Mouse (Mus musculus): ENCODE results near the gene Ier3. TPM values are rescaled to one million over a fixed set of nuclear protein-coding genes. Genes with fewer than 3 reads are reported as not detected.
"Not testable (repeated sequence)": the region's sequence is repeated elsewhere in the genome, so short reads cannot be mapped to it uniquely, and the experiment has no call there.

Gene Ier3
- polyA plus RNA-seq, 1 experiment from 2014 or later = 13.9 TPM

GRCm38 (mm10) chr17:35832400-35833238 is 11.1 kb downstream of the Ier3 start:
- Histone ChIP-seq H3K36me3 (peaks cover 33% of the 10 kb centered on the region), H3K4me3 (replicated peaks) (no peak overlapping the region), H3K4me1 (replicated peaks) (peaks cover 27% of the 10 kb centered on the region), H3K9ac (no peak overlapping the region), H3K27me3 (replicated peaks) (no peaks in the 10 kb centered on the region), H3K9me3 (no peaks in the 10 kb centered on the region), H3K27ac (no peak overlapping the region), H3K4me2 (replicated peaks) (no peak overlapping the region)
- 55% methylated on average over 8 of the region's 8 CpGs for WGBS
- no peak for ATAC-seq

GRCm38 (mm10) chr17:35833239-35833751 is 11.8 kb downstream of the Ier3 start:
- Histone ChIP-seq H3K4me1 (replicated peaks) (peaks cover 27% of the 10 kb centered on the region), H3K4me2 (replicated peaks) (no peak overlapping the region), H3K4me3 (replicated peaks) (no peak overlapping the region), H3K27me3 (replicated peaks) (no peaks in the 10 kb centered on the region), H3K27ac (no peak overlapping the region), H3K36me3 (peaks cover 30% of the 10 kb centered on the region), H3K9me3 (no peaks in the 10 kb centered on the region), H3K9ac (no peak overlapping the region)
- 23% methylated on average over 5 of the region's 5 CpGs for WGBS
- ATAC-seq = no peak

DNA sequence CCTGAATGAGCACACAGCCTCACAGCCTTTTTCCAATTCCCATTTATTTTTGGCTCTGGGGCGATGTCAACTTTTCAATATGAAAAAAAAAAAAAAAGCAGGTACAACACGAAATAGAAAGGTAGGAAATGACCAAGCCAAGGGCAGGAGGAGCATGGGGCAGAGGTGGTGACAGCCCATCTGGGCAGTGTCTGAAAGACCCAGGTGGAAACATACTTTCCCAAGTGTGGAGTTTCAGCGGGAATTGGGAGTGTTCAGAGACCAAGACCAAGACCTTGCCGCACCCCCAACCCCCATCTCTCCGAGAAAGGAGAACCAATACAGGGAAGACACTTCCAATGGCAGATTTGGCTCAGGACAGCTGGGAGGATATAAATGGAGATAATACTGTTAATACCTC is 12.4 kb downstream of the Ier3 start:
- H3K27me3 ChIP-seq (replicated peaks) = no peaks in the 10 kb centered on the region
- H3K9me3 ChIP-seq = no peaks in the 10 kb centered on the region
- no peak overlapping the region for H3K4me3 ChIP-seq (replicated peaks)
- no peak overlapping the region for H3K4me2 ChIP-seq (replicated peaks)
- no peak overlapping the region for H3K9ac ChIP-seq
- ATAC-seq = no peak
- H3K36me3 ChIP-seq = peaks cover 30% of the 10 kb centered on the region
- WGBS = 47% methylated on average over 5 of the region's 5 CpGs
- H3K4me1 ChIP-seq (replicated peaks) = peaks cover 27% of the 10 kb centered on the region
- H3K27ac ChIP-seq = no peak overlapping the region

- peaks cover 30% of the 10 kb centered on the region for H3K36me3 ChIP-seq
- no peak overlapping the region for H3K27ac ChIP-seq
- no peaks in the 10 kb centered on the region for H3K27me3 ChIP-seq (replicated peaks)
- ATAC-seq = no peak
- WGBS = 67% methylated on average over 26 of the region's 26 CpGs
- no peaks in the 10 kb centered on the region for H3K9me3 ChIP-seq
- H3K4me3 ChIP-seq (replicated peaks) = peak overlapping the region; percentile 68
- peaks cover 30% of the 10 kb centered on the region for H3K4me1 ChIP-seq (replicated peaks)
- peak overlapping the region; percentile 70 for H3K4me2 ChIP-seq (replicated peaks)
- peak overlapping the region; percentile 84; the same call in 1 of the 2 replicates for H3K9ac ChIP-seq
Observed at GRCm38 (mm10) chr17:35834696-35835422, 13.4 kb downstream of the Ier3 start.

GRCm38 (mm10) chr17:35835424-35836140 is 14.1 kb downstream of the Ier3 start:
- Histone ChIP-seq H3K27me3 (replicated peaks) (no peaks in the 10 kb centered on the region), H3K36me3 (peaks cover 29% of the 10 kb centered on the region), H3K27ac (no peak overlapping the region), H3K4me3 (replicated peaks) (peak overlapping the region; percentile 68), H3K9ac (0 out of 2 replicates have a peak overlapping the region, but pooled peaks have one; percentile 84), H3K4me1 (replicated peaks) (peaks cover 24% of the 10 kb centered on the region), H3K4me2 (replicated peaks) (peak overlapping the region; percentile 70), H3K9me3 (no peaks in the 10 kb centered on the region)
- no peak for ATAC-seq
- 65% methylated on average over 26 of the region's 26 CpGs for WGBS

DNA sequence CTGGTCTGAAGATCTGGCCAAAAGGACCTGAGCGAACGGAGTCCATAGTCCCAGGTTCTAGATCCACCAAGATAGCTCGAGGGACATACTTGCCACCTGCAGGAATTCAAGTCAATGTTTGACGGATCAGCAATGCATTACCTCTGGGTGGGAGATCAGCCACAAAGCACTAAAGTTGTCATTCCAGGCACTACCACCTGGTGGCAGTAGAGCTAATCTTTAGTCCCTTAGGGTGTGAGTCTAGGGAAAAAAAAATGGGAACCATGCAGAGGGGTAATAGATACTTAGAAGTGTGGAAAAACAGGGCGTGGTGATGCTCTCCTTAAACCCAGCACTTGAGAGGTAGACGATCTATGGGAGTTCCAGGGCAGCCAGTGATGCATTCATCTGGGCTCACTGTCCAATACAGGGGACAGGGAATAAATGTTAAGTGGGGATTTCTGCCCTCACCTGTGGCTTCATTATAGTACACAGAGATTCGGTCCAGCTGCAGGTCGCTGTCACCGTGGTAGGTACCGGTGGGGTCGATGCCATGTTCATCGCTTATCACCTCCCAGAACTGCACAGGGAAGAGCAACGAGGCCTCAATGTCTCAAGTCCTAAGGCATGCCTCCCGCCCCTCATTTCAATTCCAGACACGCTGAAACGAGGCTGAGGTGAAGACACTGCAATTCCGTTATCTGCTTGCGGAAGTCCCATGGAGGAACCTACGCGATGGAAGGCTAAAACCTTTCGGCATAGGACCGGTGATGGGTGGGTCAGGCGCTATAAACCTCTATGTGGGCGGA is 14.9 kb downstream of the Ier3 start:
- Histone ChIP-seq H3K4me2 (replicated peaks) (peak overlapping the region; percentile 70), H3K27ac (peak overlapping the region; percentile 96), H3K9ac (peak overlapping the region; percentile 84), H3K4me3 (replicated peaks) (peak overlapping the region; percentile 68), H3K36me3 (peaks cover 29% of the 10 kb centered on the region), H3K4me1 (replicated peaks) (peaks cover 23% of the 10 kb centered on the region), H3K27me3 (replicated peaks) (no peaks in the 10 kb centered on the region), H3K9me3 (no peaks in the 10 kb centered on the region)
- WGBS = 6% methylated on average over 24 of the region's 24 CpGs
- no peak for ATAC-seq

DNA sequence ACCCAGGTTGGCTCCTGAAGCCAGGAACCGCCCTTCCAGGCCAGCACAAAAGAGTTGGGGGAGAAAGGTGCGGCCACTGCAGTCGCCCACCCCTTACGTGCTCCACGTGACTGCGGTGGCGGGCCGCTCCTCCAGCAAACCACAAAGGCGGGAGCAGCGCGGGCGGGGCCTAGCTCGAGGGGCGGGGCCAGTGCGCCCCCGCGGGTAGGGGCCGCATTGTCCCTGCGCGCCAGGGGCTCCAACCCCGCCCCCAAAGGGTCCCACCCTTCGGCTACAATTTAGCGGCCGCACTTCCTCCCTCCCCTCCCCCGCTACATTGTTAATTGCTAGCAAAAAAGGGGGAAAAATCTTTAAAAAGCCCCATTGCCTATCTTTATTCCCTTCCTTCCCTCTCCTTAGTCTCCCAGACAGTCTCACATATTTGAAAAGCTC is 15.5 kb downstream of the Ier3 start:
- ATAC-seq = peak; percentile 45

DNA sequence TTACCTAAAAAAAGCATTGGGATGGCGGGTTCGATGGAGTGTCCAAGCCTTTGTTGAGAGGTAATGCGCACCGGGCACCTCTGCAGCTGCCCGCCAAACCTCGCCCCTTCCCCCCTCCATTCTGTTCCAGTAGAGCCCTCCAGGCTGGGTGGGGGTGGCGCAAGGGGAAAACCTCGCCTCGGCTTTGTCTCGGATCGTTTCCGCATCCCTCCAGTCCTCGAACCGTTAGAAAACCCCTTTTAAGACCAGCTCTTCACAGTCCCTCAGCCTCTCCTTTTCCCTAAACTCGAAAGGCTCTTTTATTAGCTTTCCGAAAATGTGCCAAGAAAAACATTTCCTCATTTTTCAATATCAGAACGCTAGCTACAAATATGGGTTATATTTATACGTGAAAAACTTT is 16.0 kb downstream of the Ier3 start:
- no peaks in the 10 kb centered on the region for H3K27me3 ChIP-seq (replicated peaks)

More for the DNA sequence above, 15.5 kb downstream of the Ier3 start:
- no peaks in the 10 kb centered on the region for H3K27me3 ChIP-seq (replicated peaks)
- peak overlapping the region; percentile 70 for H3K4me2 ChIP-seq (replicated peaks)
- H3K36me3 ChIP-seq = peaks cover 29% of the 10 kb centered on the region
- peak overlapping the region; percentile 68 for H3K4me3 ChIP-seq (replicated peaks)
- H3K9ac ChIP-seq = peak overlapping the region; percentile 84
- H3K9me3 ChIP-seq = no peaks in the 10 kb centered on the region
- peak overlapping the region; percentile 96 for H3K27ac ChIP-seq
- peaks cover 23% of the 10 kb centered on the region for H3K4me1 ChIP-seq (replicated peaks)
- WGBS = under 1% methylated on average over 25 of the region's 25 CpGs

GRCm38 (mm10) chr17:35838122-35838544 is 16.6 kb downstream of the Ier3 start, which contains the start of gene Tubb5:
Gene Tubb5, minus strand, starts transcription at chr17:35838306.
- peak; percentile 77 for ATAC-seq
- no peaks in the 10 kb centered on the region for H3K9me3 ChIP-seq
- H3K36me3 ChIP-seq = peaks cover 25% of the 10 kb centered on the region
- H3K4me2 ChIP-seq (replicated peaks) = peak within 1 kb of the TSS; percentile 70
- peaks cover 26% of the 10 kb centered on the region for H3K4me1 ChIP-seq (replicated peaks)
- H3K4me3 ChIP-seq (replicated peaks) = peak within 1 kb of the TSS; percentile 68
- no peaks in the 10 kb centered on the region for H3K27me3 ChIP-seq (replicated peaks)
- H3K9ac ChIP-seq = peak within 1 kb of the TSS; percentile 84
- WGBS = under 1% methylated on average over 29 of the region's 29 CpGs
- peak within 1 kb of the TSS; percentile 96 for H3K27ac ChIP-seq

More for the DNA sequence above, 16.0 kb downstream of the Ier3 start:
- WGBS = under 1% methylated on average over 18 of the region's 18 CpGs
- peak overlapping the region; percentile 84 for H3K9ac ChIP-seq
- peak overlapping the region; percentile 68 for H3K4me3 ChIP-seq (replicated peaks)
- ATAC-seq = no peak
- H3K9me3 ChIP-seq = no peaks in the 10 kb centered on the region
- peaks cover 26% of the 10 kb centered on the region for H3K4me1 ChIP-seq (replicated peaks)
- H3K36me3 ChIP-seq = peaks cover 27% of the 10 kb centered on the region
- peak overlapping the region; percentile 70 for H3K4me2 ChIP-seq (replicated peaks)
- peak overlapping the region; percentile 96 for H3K27ac ChIP-seq

DNA sequence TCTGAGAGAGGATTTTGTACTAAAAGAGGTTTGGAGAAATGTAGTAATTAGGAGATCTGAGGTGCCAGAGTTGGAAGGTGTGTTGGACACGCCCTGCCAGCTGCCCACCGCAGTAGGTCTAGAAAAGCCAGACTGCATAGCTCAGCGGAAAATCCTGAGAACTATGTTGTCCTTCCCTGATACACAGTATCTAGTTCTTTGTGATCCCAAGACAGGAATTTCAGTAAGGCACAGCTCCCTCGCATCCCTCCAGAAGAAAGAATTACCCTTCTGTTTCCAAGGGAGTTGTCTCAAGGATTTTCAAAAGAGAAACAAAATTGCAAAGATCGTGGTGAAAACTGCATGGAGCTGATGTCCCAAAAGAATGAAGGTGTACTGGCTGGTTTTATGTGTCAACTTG is 17.1 kb downstream of the Ier3 start:
- H3K9me3 ChIP-seq = no peaks in the 10 kb centered on the region
- WGBS = 1% methylated on average over 5 of the region's 5 CpGs
- ATAC-seq = 0 out of 2 replicates have a peak, but pooled peaks have one; percentile 18
- peaks cover 24% of the 10 kb centered on the region for H3K4me1 ChIP-seq (replicated peaks)
- peak overlapping the region; percentile 36 for H3K9ac ChIP-seq
- H3K4me2 ChIP-seq (replicated peaks) = peak overlapping the region; percentile 70
- peak overlapping the region; percentile 84 for H3K27ac ChIP-seq
- H3K4me3 ChIP-seq (replicated peaks) = peak overlapping the region; percentile 68
- no peaks in the 10 kb centered on the region for H3K27me3 ChIP-seq (replicated peaks)
- H3K36me3 ChIP-seq = peaks cover 20% of the 10 kb centered on the region

- not testable (repeated sequence) for H3K9me3 ChIP-seq; H3K27me3 ChIP-seq (replicated peaks); ATAC-seq
- Histone ChIP-seq H3K4me1 (replicated peaks) (peaks cover 23% of the 10 kb centered on the region), H3K4me2 (replicated peaks) (peak overlapping the region; percentile 70), H3K9ac (peak overlapping the region; percentile 36; the same call in 1 of the 2 replicates), H3K36me3 (peaks cover 16% of the 10 kb centered on the region), H3K4me3 (replicated peaks) (peak overlapping the region; percentile 68), H3K27ac (peak overlapping the region; percentile 84)
- 50% methylated on average over 3 of the region's 3 CpGs for WGBS
Observed at GRCm38 (mm10) chr17:35839002-35839401, 17.5 kb downstream of the Ier3 start.

Data from intestine, embryonic 15.5 days (tissue).